Mouse (Mus musculus): ENCODE data around the gene Kif28. TPM values are rescaled to one million over a fixed set of nuclear protein-coding genes. Genes with fewer than 3 reads are reported as not detected.
A peak's percentile ranks its signal among the peaks of the same experiment; 100 is the strongest.

Gene Kif28
- polyA plus RNA-seq, 1 experiment from 2014 or later, result not detected

- H3K27ac ChIP-seq (ENCODE audit: low read depth, low read length), result no peak overlapping the region
- H3K9me3 ChIP-seq (ENCODE audit: control insufficient read depth), result no peaks in the 10 kb centered on the region
- WGBS, result 87% methylated on average over 7 of the region's 7 CpGs
- no peak for TF ChIP-seq CTCF (IDR thresholded peaks at IDR 0.05; ENCODE audit: low read depth)
- no peaks in the 10 kb centered on the region for H3K4me1 ChIP-seq (replicated peaks; ENCODE audit: control insufficient read depth, insufficient read depth, low read length)
- no peaks in the 10 kb centered on the region for H3K27me3 ChIP-seq (replicated peaks; ENCODE audit: control insufficient read depth, insufficient read depth, low read length)
- H3K36me3 ChIP-seq (ENCODE audit: control insufficient read depth, insufficient read depth), result no peaks in the 10 kb centered on the region
- no peak overlapping the region for H3K4me2 ChIP-seq (replicated peaks; ENCODE audit: low read depth)
- H3K4me3 ChIP-seq (ENCODE audit: low read depth, low read length), result no peak overlapping the region
- no peak overlapping the region for H3K9ac ChIP-seq (ENCODE audit: low read depth, low read length)
- no peak for ATAC-seq
Observed at GRCm38 (mm10) chr1:179712658-179713057, 32.4 kb downstream of the Kif28 start.

DNA sequence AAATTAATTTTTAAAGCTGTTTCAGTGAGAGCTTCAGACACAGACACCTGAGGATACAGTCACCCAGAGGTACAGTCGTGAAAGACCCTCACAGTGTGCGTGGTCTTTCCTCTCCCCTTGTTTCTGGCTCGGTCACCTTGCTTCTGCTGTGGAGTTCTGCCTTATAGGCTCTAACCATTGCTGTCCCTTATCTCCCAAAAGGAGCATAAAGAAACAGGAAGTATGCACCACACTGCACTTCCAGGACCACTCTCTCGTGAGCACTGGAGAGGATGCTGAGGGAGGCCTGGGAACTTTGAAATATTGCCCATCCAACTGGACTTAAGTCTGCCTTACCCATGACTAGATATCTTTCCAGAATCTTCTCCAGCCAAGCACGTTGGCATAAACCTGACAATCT, 34.3 kb downstream of the Kif28 start:
- H3K27ac ChIP-seq (ENCODE audit: low read depth, low read length), result no peak overlapping the region
- H3K4me1 ChIP-seq (replicated peaks; ENCODE audit: control insufficient read depth, insufficient read depth, low read length), result no peaks in the 10 kb centered on the region
- TF ChIP-seq CTCF (IDR thresholded peaks at IDR 0.05; ENCODE audit: low read depth), result no peak
- H3K9me3 ChIP-seq (ENCODE audit: control insufficient read depth), result no peaks in the 10 kb centered on the region
- H3K4me3 ChIP-seq (ENCODE audit: low read depth, low read length), result no peak overlapping the region
- H3K36me3 ChIP-seq (ENCODE audit: control insufficient read depth, insufficient read depth), result no peaks in the 10 kb centered on the region
- H3K9ac ChIP-seq (ENCODE audit: low read depth, low read length), result no peak overlapping the region
- no peak overlapping the region for H3K4me2 ChIP-seq (replicated peaks; ENCODE audit: low read depth)
- no peaks in the 10 kb centered on the region for H3K27me3 ChIP-seq (replicated peaks; ENCODE audit: control insufficient read depth, insufficient read depth, low read length)
- ATAC-seq, result no peak
- WGBS, result 79% methylated on average over 5 of the region's 5 CpGs

DNA sequence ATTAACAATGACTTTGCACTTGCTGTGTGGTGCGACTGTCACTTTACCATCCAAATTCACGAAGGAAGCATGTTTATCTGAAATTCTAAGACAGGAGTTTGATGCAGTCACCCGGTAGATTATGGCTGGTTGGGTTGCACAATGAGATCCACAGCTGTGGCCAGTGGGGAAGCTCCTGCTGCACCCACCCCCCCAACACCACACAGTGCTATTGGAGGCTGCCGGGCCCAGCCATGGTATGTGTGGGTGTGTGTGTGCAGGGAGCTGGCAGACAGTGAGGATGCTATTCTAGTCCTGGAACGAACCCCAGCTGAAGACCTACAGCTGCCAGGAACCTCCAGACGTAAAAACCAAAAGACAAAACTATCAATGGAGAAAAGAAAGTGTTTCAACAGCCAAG, 35.7 kb downstream of the Kif28 start:
- Histone ChIP-seq H3K9me3 (ENCODE audit: control insufficient read depth) (no peaks in the 10 kb centered on the region), H3K4me1 (replicated peaks; ENCODE audit: control insufficient read depth, insufficient read depth, low read length) (no peaks in the 10 kb centered on the region), H3K9ac (ENCODE audit: low read depth, low read length) (no peak overlapping the region), H3K4me2 (replicated peaks; ENCODE audit: low read depth) (no peak overlapping the region), H3K36me3 (ENCODE audit: control insufficient read depth, insufficient read depth) (no peaks in the 10 kb centered on the region), H3K27ac (ENCODE audit: low read depth, low read length) (no peak overlapping the region), H3K4me3 (ENCODE audit: low read depth, low read length) (no peak overlapping the region), H3K27me3 (replicated peaks; ENCODE audit: control insufficient read depth, insufficient read depth, low read length) (no peaks in the 10 kb centered on the region)
- no peak for TF ChIP-seq CTCF (IDR thresholded peaks at IDR 0.05; ENCODE audit: low read depth)
- no peak for ATAC-seq
- 70% methylated on average over 6 of the region's 6 CpGs for WGBS

DNA sequence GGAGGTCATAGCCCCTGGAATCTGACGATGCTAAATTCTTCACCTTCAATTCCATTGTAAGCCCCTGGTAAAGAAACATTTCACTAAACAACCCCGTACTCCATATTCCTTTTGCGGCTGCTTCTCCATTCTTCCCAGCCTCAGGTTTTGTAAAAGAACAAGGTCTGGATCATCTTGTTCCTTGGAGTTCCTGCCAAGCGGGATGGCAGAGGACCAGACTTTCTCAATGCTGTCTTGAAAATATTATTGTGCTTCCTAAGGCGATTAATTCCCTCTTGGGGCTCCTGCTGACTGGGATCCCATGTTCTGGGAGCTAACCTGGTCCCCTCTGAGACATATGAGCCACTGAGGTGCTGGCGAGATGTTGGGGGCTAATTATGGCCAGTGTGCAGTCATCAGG, 39.9 kb downstream of the Kif28 start:
- Histone ChIP-seq H3K4me3 (ENCODE audit: low read depth, low read length) (no peak overlapping the region), H3K27ac (ENCODE audit: low read depth, low read length) (no peak overlapping the region), H3K4me1 (replicated peaks; ENCODE audit: control insufficient read depth, insufficient read depth, low read length) (no peaks in the 10 kb centered on the region), H3K9ac (ENCODE audit: low read depth, low read length) (no peak overlapping the region), H3K36me3 (ENCODE audit: control insufficient read depth, insufficient read depth) (no peaks in the 10 kb centered on the region), H3K4me2 (replicated peaks; ENCODE audit: low read depth) (no peak overlapping the region), H3K27me3 (replicated peaks; ENCODE audit: control insufficient read depth, insufficient read depth, low read length) (no peaks in the 10 kb centered on the region), H3K9me3 (ENCODE audit: control insufficient read depth) (no peaks in the 10 kb centered on the region)
- WGBS, result 84% methylated on average over 6 of the region's 6 CpGs
- no peak for ATAC-seq
- no peak for TF ChIP-seq CTCF (IDR thresholded peaks at IDR 0.05; ENCODE audit: low read depth)

GRCm38 (mm10) chr1:179704150-179704549, 40.9 kb downstream of the Kif28 start:
- ATAC-seq, result peak; percentile 43; the same call in 1 of the 2 replicates
- no peak overlapping the region for H3K4me2 ChIP-seq (replicated peaks; ENCODE audit: low read depth)
- no peak overlapping the region for H3K27ac ChIP-seq (ENCODE audit: low read depth, low read length)
- H3K4me3 ChIP-seq (ENCODE audit: low read depth, low read length), result no peak overlapping the region
- WGBS, result 22% methylated on average over 3 of the region's 3 CpGs
- TF ChIP-seq CTCF (IDR thresholded peaks at IDR 0.05; ENCODE audit: low read depth), result no peak
- H3K36me3 ChIP-seq (ENCODE audit: control insufficient read depth, insufficient read depth), result no peaks in the 10 kb centered on the region
- H3K4me1 ChIP-seq (replicated peaks; ENCODE audit: control insufficient read depth, insufficient read depth, low read length), result no peaks in the 10 kb centered on the region
- H3K27me3 ChIP-seq (replicated peaks; ENCODE audit: control insufficient read depth, insufficient read depth, low read length), result no peaks in the 10 kb centered on the region
- no peak overlapping the region for H3K9ac ChIP-seq (ENCODE audit: low read depth, low read length)
- no peaks in the 10 kb centered on the region for H3K9me3 ChIP-seq (ENCODE audit: control insufficient read depth)

DNA sequence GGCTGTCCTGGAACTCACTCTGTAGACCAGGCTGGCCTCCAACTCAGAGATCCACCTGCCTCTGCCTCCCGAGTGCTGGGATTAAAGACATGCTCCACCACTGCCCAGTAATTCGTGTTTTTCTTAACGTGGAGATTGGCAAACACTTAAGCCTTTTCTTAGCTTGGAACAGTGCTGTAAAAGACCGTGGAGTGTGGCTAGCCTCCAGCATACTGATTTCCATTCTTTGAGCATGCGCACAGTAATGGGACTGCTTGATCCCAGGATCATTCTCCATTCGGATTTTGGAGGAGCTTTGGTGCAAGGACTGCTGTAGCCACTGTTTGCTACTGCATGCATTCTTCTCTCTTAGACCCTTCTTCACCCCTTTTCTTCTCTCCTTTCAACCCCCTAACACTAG, 55.6 kb downstream of the Kif28 start:
- Histone ChIP-seq H3K9me3 (ENCODE audit: control insufficient read depth) (no peaks in the 10 kb centered on the region), H3K4me3 (ENCODE audit: low read depth, low read length) (no peak overlapping the region), H3K9ac (ENCODE audit: low read depth, low read length) (no peak overlapping the region), H3K4me1 (replicated peaks; ENCODE audit: control insufficient read depth, insufficient read depth, low read length) (no peaks in the 10 kb centered on the region), H3K36me3 (ENCODE audit: control insufficient read depth, insufficient read depth) (peaks cover 6% of the 10 kb centered on the region; the same call in 1 of the 2 replicates), H3K27ac (ENCODE audit: low read depth, low read length) (no peak overlapping the region), H3K4me2 (replicated peaks; ENCODE audit: low read depth) (no peak overlapping the region), H3K27me3 (replicated peaks; ENCODE audit: control insufficient read depth, insufficient read depth, low read length) (no peaks in the 10 kb centered on the region)
- WGBS, result 85% methylated on average over 6 of the region's 6 CpGs
- TF ChIP-seq CTCF (IDR thresholded peaks at IDR 0.05; ENCODE audit: low read depth), result no peak
- no peak for ATAC-seq

GRCm38 (mm10) chr1:179688914-179689313, 56.2 kb downstream of the Kif28 start:
- no peak overlapping the region for H3K4me2 ChIP-seq (replicated peaks; ENCODE audit: low read depth)
- WGBS, result 75% methylated on average over 5 of the region's 5 CpGs
- no peak overlapping the region for H3K9ac ChIP-seq (ENCODE audit: low read depth, low read length)
- no peak for TF ChIP-seq CTCF (IDR thresholded peaks at IDR 0.05; ENCODE audit: low read depth)
- no peaks in the 10 kb centered on the region for H3K4me1 ChIP-seq (replicated peaks; ENCODE audit: control insufficient read depth, insufficient read depth, low read length)
- peaks cover 10% of the 10 kb centered on the region; the same call in 1 of the 2 replicates for H3K36me3 ChIP-seq (ENCODE audit: control insufficient read depth, insufficient read depth)
- H3K27ac ChIP-seq (ENCODE audit: low read depth, low read length), result no peak overlapping the region
- ATAC-seq, result no peak
- no peaks in the 10 kb centered on the region for H3K9me3 ChIP-seq (ENCODE audit: control insufficient read depth)
- no peaks in the 10 kb centered on the region for H3K27me3 ChIP-seq (replicated peaks; ENCODE audit: control insufficient read depth, insufficient read depth, low read length)
- no peak overlapping the region for H3K4me3 ChIP-seq (ENCODE audit: low read depth, low read length)
